Mouse (Mus musculus) hindbrain, embryonic 12.5 days (tissue): ENCODE data around the gene Angptl7. TPM values are rescaled to one million over a fixed set of nuclear protein-coding genes. Genes with fewer than 3 reads are reported as not detected.

ENCODE experiments used
- ATAC-seq: fragments of 200-750 bp; cut with Nextera tagmentation; 2 replicates; pipeline ENCODE4 v1.8.0; 2017; ENCODE audit warnings: moderate TSS enrichment; ENCODE audit not compliant: low FRiP score
- H3K27ac ChIP-seq: fragments of 300-500 bp; sonication (generic); 2 replicates; pipeline ENCODE4 v1.5.1; 2016; ENCODE audit warnings: mild to moderate bottlenecking
- H3K27me3 ChIP-seq: fragments of 300-500 bp; sonication (generic); 2 replicates; pipeline ENCODE4 v1.6.1; 2016; ENCODE audit warnings: mild to moderate bottlenecking
- H3K36me3 ChIP-seq: fragments of 300-500 bp; sonication (generic); 2 replicates; pipeline ENCODE4 v1.6.1; 2016; ENCODE audit warnings: mild to moderate bottlenecking
- H3K4me1 ChIP-seq: fragments of 300-500 bp; sonication (generic); 2 replicates; pipeline ENCODE4 v1.6.1; 2016
- H3K4me2 ChIP-seq: fragments of 300-500 bp; sonication (generic); replicated peaks from 2 replicates; pipeline ENCODE4 v1.6.1; 2016; ENCODE audit warnings: mild to moderate bottlenecking
- H3K4me3 ChIP-seq: fragments of 300-500 bp; sonication (generic); 2 replicates; pipeline ENCODE4 v1.5.1; 2016; ENCODE audit warnings: mild to moderate bottlenecking
- H3K9ac ChIP-seq: fragments of 300-500 bp; sonication (generic); 2 replicates; pipeline ENCODE4 v1.6.1; 2016; ENCODE audit warnings: mild to moderate bottlenecking, moderate library complexity
- H3K9me3 ChIP-seq: fragments of 300-500 bp; sonication (generic); replicated peaks from 2 replicates; pipeline ENCODE4 v1.6.1; 2016; ENCODE audit warnings: mild to moderate bottlenecking
- WGBS: fragments of 180-500 bp; shearing (Covaris S2); methylation state at CpG from one replicate; pipeline ENCODE4 v1.1.7; 2016; 5-methylcytosine and 5-hydroxymethylcytosine counted together
- polyA plus RNA-seq: library from polyadenylated mRNA; unstranded; fragments of >200 nt; fragmentation: Nextera tagmentation; extraction: Ambion mirVana; gene quantifications from 2 replicates; pipeline ENCODE4 v1.2.1, GENCODE M21; 2016

The Angptl7 gene
- polyA plus RNA-seq, 1 experiment from 2014 or later = 0.35 TPM

DNA sequence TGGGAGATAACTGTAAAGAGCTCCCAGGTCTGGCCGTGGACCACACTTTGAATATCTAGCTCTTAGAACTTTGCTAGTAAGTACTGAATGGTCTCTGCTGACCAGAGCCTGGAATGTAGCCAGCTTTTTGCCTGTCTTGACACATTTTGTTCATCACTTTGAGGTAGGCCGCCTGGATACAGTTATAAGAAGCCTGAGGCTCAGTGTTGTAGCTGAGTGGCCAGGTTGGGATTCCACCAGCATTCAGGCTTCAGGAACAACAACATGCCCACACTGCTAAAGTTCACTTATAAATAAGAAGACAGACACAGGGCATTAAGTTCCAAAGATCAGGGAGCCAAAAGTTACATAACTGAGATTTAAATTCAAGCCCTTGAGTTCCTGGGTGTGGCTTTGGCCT, 12.4 kb downstream of the Angptl7 start:
- H3K4me1 ChIP-seq = no peaks in the 10 kb centered on the region
- H3K9ac ChIP-seq = no peak overlapping the region
- WGBS = 87% methylated on average over 2 of the region's 2 CpGs
- no peak overlapping the region for H3K27ac ChIP-seq
- H3K4me3 ChIP-seq = no peak overlapping the region
- no peaks in the 10 kb centered on the region for H3K9me3 ChIP-seq
- no peak overlapping the region for H3K4me2 ChIP-seq
- no peaks in the 10 kb centered on the region for H3K27me3 ChIP-seq
- no peak for ATAC-seq
- peaks cover 97% of the 10 kb centered on the region for H3K36me3 ChIP-seq

DNA sequence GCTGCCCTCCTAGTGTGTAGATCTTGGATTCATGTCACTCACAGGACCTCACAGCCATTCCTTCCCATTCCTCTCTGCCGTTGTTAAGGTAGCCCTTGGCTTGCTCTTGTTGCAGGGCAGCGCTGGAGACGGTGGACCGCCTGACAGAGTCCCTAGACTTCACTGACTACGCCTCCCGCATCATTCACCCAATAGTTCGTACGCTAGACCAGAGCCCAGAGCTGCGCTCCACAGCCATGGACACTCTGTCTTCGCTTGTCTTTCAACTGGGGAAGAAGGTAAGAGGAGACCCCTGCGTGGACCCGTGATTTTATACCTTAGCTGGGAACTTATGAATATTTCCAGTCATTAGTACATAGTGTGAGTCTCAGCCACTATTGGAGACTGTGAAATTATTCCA, 15.7 kb downstream of the Angptl7 start:
- H3K4me3 ChIP-seq = no peak overlapping the region
- whole genome bisulfite sequencing = 96% methylated on average over 12 of the region's 12 CpGs
- H3K4me2 ChIP-seq = no peak overlapping the region
- peaks cover 95% of the 10 kb centered on the region for H3K36me3 ChIP-seq
- H3K27me3 ChIP-seq = no peaks in the 10 kb centered on the region
- H3K9me3 ChIP-seq = no peaks in the 10 kb centered on the region
- ATAC-seq = no peak
- H3K4me1 ChIP-seq = no peaks in the 10 kb centered on the region
- no peak overlapping the region for H3K27ac ChIP-seq
- no peak overlapping the region for H3K9ac ChIP-seq

DNA sequence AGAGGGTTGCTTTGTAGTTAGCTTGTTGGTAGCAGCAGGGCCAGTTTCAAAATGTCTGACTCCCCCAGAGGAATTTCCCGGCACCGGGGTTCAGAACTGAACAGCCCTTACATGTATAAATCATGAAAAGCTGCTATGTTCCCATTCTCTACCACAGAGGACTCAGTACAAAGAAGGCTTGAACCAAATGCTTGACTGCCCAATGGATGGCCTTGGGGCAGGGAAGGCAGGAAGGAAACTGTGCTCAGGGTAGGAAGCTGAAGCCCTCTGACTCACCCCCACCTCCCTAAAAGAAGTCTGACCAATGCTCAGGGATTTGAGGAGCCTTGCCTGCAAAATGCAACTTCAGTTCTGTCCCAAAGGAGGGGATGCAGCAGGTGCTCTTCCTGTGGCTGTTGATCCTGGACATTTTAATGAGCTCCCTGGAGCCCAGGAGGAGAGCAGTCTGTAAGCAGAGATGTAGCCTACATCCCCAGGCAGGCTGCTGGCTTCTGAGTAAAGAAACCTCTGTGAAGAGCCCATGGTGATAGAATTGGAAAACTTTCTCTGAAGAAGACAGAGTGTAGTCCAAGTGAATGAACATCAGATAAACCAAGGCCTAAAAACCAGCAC, 18.6 kb downstream of the Angptl7 start:
- 87% methylated on average over 2 of the region's 2 CpGs for WGBS
- H3K36me3 ChIP-seq = peaks cover 94% of the 10 kb centered on the region
- no peak overlapping the region for H3K4me2 ChIP-seq

DNA sequence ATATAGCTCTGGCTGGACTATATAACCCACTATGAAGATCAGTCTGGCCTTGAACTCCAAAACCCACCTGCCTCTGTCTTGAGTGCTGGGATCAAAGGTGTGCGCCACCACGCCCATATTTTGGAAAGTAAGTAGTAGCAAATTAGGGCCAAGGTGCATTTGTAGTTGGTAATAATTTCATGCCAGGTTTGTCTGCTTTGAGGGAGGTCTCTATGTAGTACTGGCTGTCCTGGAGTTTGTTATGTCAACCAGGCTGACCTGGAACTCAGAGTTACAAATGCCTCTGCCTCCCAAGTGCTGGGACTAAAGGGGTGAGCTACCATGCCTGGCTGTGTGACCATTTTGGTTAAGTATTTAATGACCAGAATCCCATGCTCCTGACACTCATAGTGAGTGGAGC, 20.0 kb downstream of the Angptl7 start:
- peaks cover 93% of the 10 kb centered on the region for H3K36me3 ChIP-seq

More for the DNA sequence above, 18.6 kb downstream of the Angptl7 start:
- ATAC-seq = no peak
- Histone ChIP-seq H3K9ac (no peak overlapping the region), H3K27me3 (no peaks in the 10 kb centered on the region), H3K9me3 (no peaks in the 10 kb centered on the region), H3K4me3 (no peak overlapping the region), H3K4me1 (no peaks in the 10 kb centered on the region), H3K27ac (no peak overlapping the region)

DNA sequence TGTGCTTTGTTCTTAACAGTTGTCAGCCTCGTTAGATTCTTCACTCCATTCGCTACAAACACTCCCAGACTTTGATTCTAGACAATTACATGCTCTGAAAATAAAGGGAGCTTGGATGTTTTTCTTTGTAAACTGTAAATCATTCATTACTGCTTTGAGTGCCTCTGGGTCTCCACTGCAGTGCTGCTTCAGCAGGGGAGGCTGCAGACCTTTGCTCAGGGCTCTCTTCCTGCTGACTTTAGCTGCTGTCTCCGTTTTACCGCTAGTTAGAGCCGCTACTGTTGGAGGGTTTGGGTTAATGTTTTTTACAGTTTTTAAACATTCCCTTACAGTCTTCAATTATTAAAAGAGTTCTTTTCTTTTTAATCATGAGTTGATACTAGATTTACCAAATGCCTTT, 26.8 kb downstream of the Angptl7 start:
- 86% methylated on average over 5 of the region's 5 CpGs for WGBS
- H3K36me3 ChIP-seq = peaks cover 87% of the 10 kb centered on the region
- no peak for ATAC-seq

More for the DNA sequence above, 20.0 kb downstream of the Angptl7 start:
- Histone ChIP-seq H3K27me3 (no peaks in the 10 kb centered on the region), H3K4me3 (no peak overlapping the region), H3K9ac (no peak overlapping the region), H3K4me2 (no peak overlapping the region), H3K27ac (no peak overlapping the region), H3K9me3 (no peaks in the 10 kb centered on the region), H3K4me1 (no peaks in the 10 kb centered on the region)
- no peak for ATAC-seq
- WGBS = 92% methylated on average over 2 of the region's 2 CpGs

DNA sequence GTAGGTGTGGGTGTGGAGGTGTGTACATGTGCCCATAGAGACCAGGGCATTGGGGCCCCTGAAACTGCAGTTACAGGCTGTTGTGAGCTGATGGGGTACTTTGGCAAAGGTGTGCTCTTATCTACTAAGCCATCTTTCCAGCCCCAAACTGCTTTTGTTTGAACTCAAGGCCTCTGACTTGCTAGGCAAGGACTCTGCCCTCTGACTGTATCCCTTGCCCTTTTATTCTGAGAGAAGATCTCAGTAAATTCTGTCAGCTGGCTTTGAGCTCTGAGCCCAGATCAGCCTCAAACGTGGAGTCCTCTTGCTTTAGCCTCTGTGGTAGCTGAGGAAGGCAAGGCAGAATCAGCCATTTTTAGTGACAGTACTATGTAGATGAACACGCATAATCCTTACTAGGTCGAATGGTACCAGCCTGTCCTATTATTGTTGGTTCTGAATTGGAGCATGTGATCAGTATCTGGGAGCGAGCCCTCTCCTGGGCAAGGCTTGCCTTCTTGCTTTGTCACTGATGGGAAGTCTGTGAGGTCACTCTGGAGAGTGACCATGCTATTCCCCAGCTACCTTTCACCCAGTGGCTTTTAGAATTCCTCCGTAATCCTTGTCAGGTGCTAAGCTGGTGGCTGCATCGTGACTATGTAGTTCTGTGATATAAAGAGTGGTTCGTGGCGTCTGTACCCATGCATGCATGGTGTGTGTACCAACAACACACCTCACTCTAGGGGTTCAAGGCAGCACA, 27.7 kb downstream of the Angptl7 start:
- Histone ChIP-seq H3K4me2 (no peak overlapping the region), H3K4me1 (peaks cover 2% of the 10 kb centered on the region; the same call in 1 of the 2 replicates), H3K9me3 (no peaks in the 10 kb centered on the region), H3K4me3 (no peak overlapping the region), H3K27ac (no peak overlapping the region), H3K27me3 (no peaks in the 10 kb centered on the region), H3K9ac (no peak overlapping the region), H3K36me3 (peaks cover 89% of the 10 kb centered on the region)
- 90% methylated on average over 8 of the region's 8 CpGs for WGBS
- no peak for ATAC-seq

More for the DNA sequence above, 26.8 kb downstream of the Angptl7 start:
- Histone ChIP-seq H3K9ac (no peak overlapping the region), H3K27ac (no peak overlapping the region), H3K4me1 (peaks cover 2% of the 10 kb centered on the region; the same call in 1 of the 2 replicates), H3K27me3 (no peaks in the 10 kb centered on the region), H3K9me3 (no peaks in the 10 kb centered on the region), H3K4me2 (no peak overlapping the region), H3K4me3 (no peak overlapping the region)

DNA sequence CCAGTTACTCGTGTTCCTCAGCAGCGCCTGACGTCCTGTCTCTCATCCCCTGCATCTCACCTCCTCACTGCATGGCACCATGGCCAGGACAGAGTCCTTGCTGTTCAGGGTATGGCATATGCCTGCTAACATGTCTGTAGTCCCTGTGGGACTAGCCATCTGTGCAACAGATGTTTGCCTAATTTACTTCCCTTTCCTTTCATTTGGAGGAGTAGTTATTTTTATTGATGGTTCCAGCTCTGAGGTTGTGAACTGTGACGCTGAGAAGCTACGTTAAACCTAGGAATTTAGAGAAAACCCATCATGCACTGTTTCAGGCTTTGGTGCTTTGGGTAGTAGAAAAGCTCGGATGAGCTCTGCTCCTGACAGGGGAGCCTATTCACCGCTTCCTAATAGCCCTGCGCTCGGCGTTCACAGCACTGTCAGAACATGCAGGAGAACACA, 28.9 kb downstream of the Angptl7 start:
- no peak overlapping the region for H3K4me3 ChIP-seq
- H3K36me3 ChIP-seq = peaks cover 91% of the 10 kb centered on the region
- 69% methylated on average over 10 of the region's 10 CpGs for WGBS
- no peaks in the 10 kb centered on the region for H3K9me3 ChIP-seq
- no peak overlapping the region for H3K27ac ChIP-seq
- H3K27me3 ChIP-seq = no peaks in the 10 kb centered on the region
- no peak overlapping the region for H3K4me2 ChIP-seq
- H3K9ac ChIP-seq = no peak overlapping the region
- peaks cover 2% of the 10 kb centered on the region; the same call in 1 of the 2 replicates for H3K4me1 ChIP-seq
- no peak for ATAC-seq

DNA sequence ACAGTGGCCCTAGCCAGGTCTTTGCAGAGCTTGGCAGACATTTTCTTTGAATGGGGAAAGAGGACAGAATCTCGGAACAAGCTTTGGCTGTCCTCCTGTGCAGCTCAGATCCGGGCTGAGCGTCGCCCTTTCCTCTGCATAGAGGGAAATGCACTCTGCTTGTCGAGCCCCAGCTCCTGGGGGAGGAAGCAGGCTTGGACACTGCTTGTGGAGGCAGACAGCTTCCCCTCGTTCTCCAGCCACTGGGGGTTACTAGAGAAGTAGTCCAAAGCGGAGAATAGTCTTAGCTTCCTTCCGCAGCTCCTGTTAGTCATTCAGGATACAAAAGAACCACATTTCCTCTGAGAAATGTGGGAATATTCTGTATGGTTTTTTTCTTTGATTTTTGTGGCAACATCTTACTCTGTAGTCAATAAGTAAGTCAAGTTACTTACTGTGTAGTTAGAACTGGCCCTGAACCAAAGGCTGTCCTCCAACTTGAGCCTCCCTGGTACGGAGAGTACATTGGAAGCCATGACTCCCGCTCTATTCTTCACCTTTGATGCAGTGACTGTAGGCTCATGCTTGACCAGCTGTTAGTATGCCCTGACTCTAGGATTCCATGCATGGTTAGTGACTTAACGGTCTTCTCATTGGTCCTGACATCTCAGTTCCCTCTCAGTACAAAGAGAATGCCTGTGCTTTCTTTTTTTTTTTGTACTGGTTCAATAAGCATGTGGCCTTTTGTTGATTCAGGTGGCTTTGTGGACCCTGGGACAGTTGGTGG, 30.6 kb downstream of the Angptl7 start:
- Histone ChIP-seq H3K4me3 (no peak overlapping the region), H3K4me1 (peaks cover 2% of the 10 kb centered on the region; the same call in 1 of the 2 replicates), H3K27me3 (no peaks in the 10 kb centered on the region), H3K4me2 (no peak overlapping the region), H3K9ac (no peak overlapping the region), H3K27ac (no peak overlapping the region), H3K36me3 (peaks cover 91% of the 10 kb centered on the region), H3K9me3 (no peaks in the 10 kb centered on the region)
- ATAC-seq = no peak
- 84% methylated on average over 11 of the region's 11 CpGs for WGBS

DNA sequence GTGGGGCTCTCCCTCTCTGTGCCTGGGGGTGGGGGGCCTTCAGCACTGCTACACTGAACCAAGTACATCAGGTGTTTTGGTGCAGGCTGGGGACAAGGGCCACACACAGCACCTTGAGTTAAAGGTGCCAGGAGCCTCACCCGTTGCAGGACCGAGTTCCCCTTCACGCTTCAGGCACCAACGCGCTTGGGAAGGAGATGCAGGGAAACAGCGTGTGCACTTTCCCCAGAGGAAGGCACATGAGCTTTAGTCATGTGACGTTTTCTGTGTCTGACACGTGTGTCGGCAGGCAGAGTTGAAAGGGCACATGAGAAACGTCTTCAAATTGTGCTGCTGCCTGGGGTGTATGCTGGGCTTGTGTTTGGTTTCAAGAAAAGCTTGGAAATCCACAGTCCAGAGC, 31.9 kb downstream of the Angptl7 start:
- 91% methylated on average over 10 of the region's 10 CpGs for WGBS
- Histone ChIP-seq H3K27me3 (no peaks in the 10 kb centered on the region), H3K4me2 (no peak overlapping the region), H3K36me3 (peaks cover 99% of the 10 kb centered on the region), H3K4me3 (no peak overlapping the region), H3K9ac (no peak overlapping the region), H3K27ac (no peak overlapping the region), H3K4me1 (peaks cover 2% of the 10 kb centered on the region; the same call in 1 of the 2 replicates), H3K9me3 (no peaks in the 10 kb centered on the region)
- ATAC-seq = no peak

DNA sequence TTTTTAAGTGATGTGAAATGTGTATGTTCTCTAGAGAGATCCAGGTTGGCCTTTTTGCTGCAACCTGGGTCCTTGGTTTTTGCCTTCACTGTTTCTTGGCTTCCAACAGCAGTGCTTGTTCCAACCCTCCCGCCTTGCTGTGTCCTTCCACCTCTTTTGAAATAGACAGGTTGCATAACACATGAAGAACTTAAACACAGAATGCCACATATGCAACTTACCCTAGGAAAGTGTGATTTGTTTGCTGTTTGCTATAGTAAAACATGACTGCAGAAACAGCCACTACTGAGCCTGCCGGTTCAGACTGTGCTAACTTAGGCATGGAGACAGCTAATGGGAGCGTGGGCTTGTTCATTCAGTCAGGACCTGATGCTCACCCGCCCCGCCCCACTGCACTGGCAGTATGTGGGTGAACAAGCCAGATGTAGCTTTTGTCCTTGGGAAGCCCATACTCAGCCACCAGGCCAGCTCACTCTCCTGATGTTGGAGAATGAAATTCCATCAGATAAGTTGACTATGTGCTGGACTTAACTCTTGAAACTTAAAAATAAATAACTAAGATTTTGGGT, 33.7 kb downstream of the Angptl7 start:
- Histone ChIP-seq H3K4me1 (peaks cover 2% of the 10 kb centered on the region; the same call in 1 of the 2 replicates), H3K36me3 (peaks cover 98% of the 10 kb centered on the region), H3K9me3 (no peaks in the 10 kb centered on the region), H3K27ac (no peak overlapping the region), H3K4me2 (no peak overlapping the region), H3K4me3 (no peak overlapping the region), H3K9ac (no peak overlapping the region), H3K27me3 (no peaks in the 10 kb centered on the region)
- WGBS = 89% methylated on average over 5 of the region's 5 CpGs
- ATAC-seq = no peak

DNA sequence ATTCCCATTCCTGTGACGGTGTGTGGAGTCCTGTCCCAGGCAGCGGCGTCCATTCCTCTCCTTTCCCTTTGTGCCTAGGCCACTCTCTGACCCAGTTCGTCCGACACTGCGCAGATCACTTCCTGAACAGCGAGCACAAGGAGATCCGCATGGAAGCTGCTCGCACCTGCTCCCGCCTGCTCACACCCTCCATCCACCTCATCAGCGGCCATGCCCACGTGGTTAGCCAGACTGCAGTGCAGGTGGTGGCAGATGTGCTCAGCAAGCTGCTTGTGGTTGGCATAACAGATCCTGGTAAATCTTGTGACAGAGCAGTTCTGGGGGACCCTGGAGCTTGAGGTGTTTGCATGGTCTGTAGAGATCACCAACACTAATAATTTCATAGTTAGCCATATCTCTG, 35.4 kb downstream of the Angptl7 start:
- Histone ChIP-seq H3K9ac (no peak overlapping the region), H3K9me3 (no peaks in the 10 kb centered on the region), H3K27me3 (no peaks in the 10 kb centered on the region), H3K4me3 (no peak overlapping the region), H3K27ac (no peak overlapping the region), H3K36me3 (peaks cover 97% of the 10 kb centered on the region), H3K4me1 (peaks cover 4% of the 10 kb centered on the region; the same call in 1 of the 2 replicates), H3K4me2 (no peak overlapping the region)
- WGBS = 91% methylated on average over 12 of the region's 12 CpGs
- ATAC-seq = no peak

DNA sequence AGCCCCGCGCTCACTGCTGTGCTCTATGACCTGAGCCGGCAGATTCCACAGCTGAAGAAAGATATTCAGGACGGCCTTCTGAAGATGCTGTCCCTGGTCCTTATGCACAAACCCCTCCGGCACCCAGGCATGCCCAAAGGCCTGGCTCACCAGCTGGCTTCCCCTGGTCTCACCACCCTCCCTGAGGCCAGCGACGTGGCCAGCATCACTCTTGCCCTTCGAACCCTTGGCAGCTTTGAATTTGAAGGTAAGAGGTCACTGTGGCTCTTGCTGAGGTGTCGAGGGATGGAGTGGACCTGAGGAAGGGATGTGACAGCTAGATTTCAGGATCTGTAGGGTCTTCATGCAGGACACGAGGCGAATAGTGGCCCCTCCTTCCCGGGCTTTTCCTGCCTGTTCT, 36.0 kb downstream of the Angptl7 start:
- H3K4me2 ChIP-seq = no peak overlapping the region
- no peak overlapping the region for H3K9ac ChIP-seq
- ATAC-seq = no peak
- no peaks in the 10 kb centered on the region for H3K9me3 ChIP-seq
- no peaks in the 10 kb centered on the region for H3K27me3 ChIP-seq
- no peak overlapping the region for H3K4me3 ChIP-seq
- WGBS = 93% methylated on average over 12 of the region's 12 CpGs
- H3K36me3 ChIP-seq = peaks cover 97% of the 10 kb centered on the region
- no peak overlapping the region for H3K27ac ChIP-seq
- peaks cover 4% of the 10 kb centered on the region; the same call in 1 of the 2 replicates for H3K4me1 ChIP-seq
